Mouse (Mus musculus) hindbrain, embryonic 14.5 days (tissue): ENCODE measurements around the gene Atxn2l. TPM values are rescaled to one million over a fixed set of nuclear protein-coding genes. Genes with fewer than 3 reads are reported as not detected.

ENCODE experiments used
- ATAC-seq: fragments of 200-750 bp; cut with Nextera tagmentation; 2 replicates; pipeline ENCODE4 v1.8.0; 2017; ENCODE audit warnings: moderate number of reproducible peaks, mild to moderate bottlenecking, moderate TSS enrichment, moderate library complexity; ENCODE audit not compliant: low FRiP score
- DNase-seq: peaks from one replicate; pipeline ENCODE4 v3.0.0-alpha.2; 2015; ENCODE audit warnings: low spot score
- H3K27ac ChIP-seq: fragments of 300-500 bp; sonication (generic); 2 replicates; pipeline ENCODE4 v1.5.1; 2014; ENCODE audit warnings: mild to moderate bottlenecking, moderate library complexity
- H3K27me3 ChIP-seq: fragments of 300-500 bp; sonication (generic); 2 replicates; pipeline ENCODE4 v1.6.1; 2014; ENCODE audit warnings: mild to moderate bottlenecking, low read length, mixed read lengths; ENCODE audit not compliant: control insufficient read depth, insufficient read depth
- H3K36me3 ChIP-seq: fragments of 300-500 bp; sonication (generic); replicated peaks from 2 replicates; pipeline ENCODE4 v1.6.1; 2014; ENCODE audit not compliant: control insufficient read depth, insufficient read depth
- H3K4me1 ChIP-seq: fragments of 300-500 bp; sonication (generic); replicated peaks from 2 replicates; pipeline ENCODE4 v1.6.1; 2014; ENCODE audit warnings: antibody characterized with exemption, low read length, mixed read lengths; ENCODE audit not compliant: control insufficient read depth, insufficient read depth
- H3K4me2 ChIP-seq: fragments of 300-500 bp; sonication (generic); replicated peaks from 2 replicates; pipeline ENCODE4 v1.6.1; 2014; ENCODE audit warnings: mild to moderate bottlenecking, moderate library complexity
- H3K4me3 ChIP-seq: fragments of 300-500 bp; sonication (generic); replicated peaks from 2 replicates; pipeline ENCODE4 v1.5.1; 2014; ENCODE audit warnings: mild to moderate bottlenecking, low read length
- H3K9ac ChIP-seq: fragments of 300-500 bp; sonication (generic); 2 replicates; pipeline ENCODE4 v1.6.1; 2014
- H3K9me3 ChIP-seq: fragments of 300-500 bp; sonication (generic); 2 replicates; pipeline ENCODE4 v1.6.1; 2016; ENCODE audit warnings: low read length; ENCODE audit not compliant: control insufficient read depth
- WGBS: fragments of 180-500 bp; shearing (Covaris S2); extraction: QIAGEN DNeasy Blood & Tissue Kit; methylation state at CpG from one replicate; pipeline ENCODE4 v1.1.7; 2014; 5-methylcytosine and 5-hydroxymethylcytosine counted together
- polyA plus RNA-seq: library from polyadenylated mRNA; unstranded; fragments of >200 nt; fragmentation: Nextera tagmentation; extraction: Ambion mirVana; gene quantifications from 2 replicates; pipeline ENCODE4 v1.2.1, GENCODE M21; 2014

The Atxn2l gene
- 72.6 and 73.7 TPM in 2 replicates for polyA plus RNA-seq

GRCm38 (mm10) chr7:126503273-126503878 is at the start of gene Atxn2l:
Gene Atxn2l (minus strand): TSS chr7:126503437.
- no peaks in the 10 kb centered on the region for H3K27me3 ChIP-seq
- peaks cover 11% of the 10 kb centered on the region; the same call in 1 of the 2 replicates for H3K4me1 ChIP-seq
- peak within 1 kb of the TSS; percentile 97 for H3K27ac ChIP-seq
- no peaks in the 10 kb centered on the region for H3K9me3 ChIP-seq
- peak within 1 kb of the TSS; percentile 91 for H3K9ac ChIP-seq
- DNase-seq (peak; percentile 99), ATAC-seq (peak; percentile 89)
- peak within 1 kb of the TSS; percentile 81 for H3K4me3 ChIP-seq
- peaks cover 29% of the 10 kb centered on the region for H3K36me3 ChIP-seq
- 1% methylated on average over 52 of the region's 72 CpGs for WGBS
- H3K4me2 ChIP-seq = peak within 1 kb of the TSS; percentile 71

GRCm38 (mm10) chr7:126545631-126546030 is 42.4 kb upstream of the Atxn2l start:
- Histone ChIP-seq H3K9me3 (no peaks in the 10 kb centered on the region), H3K27ac (no peak overlapping the region), H3K9ac (no peak overlapping the region), H3K36me3 (peaks cover 73% of the 10 kb centered on the region), H3K27me3 (no peaks in the 10 kb centered on the region), H3K4me3 (no peak overlapping the region), H3K4me1 (no peaks in the 10 kb centered on the region), H3K4me2 (no peak overlapping the region)
- 93% methylated on average over 2 of the region's 2 CpGs for WGBS
- DNase-seq (no peak), ATAC-seq (no peak)

GRCm38 (mm10) chr7:126541661-126542060 is 38.4 kb upstream of the Atxn2l start:
- no peak overlapping the region for H3K9ac ChIP-seq
- peaks cover 7% of the 10 kb centered on the region for H3K27me3 ChIP-seq
- WGBS = 81% methylated on average over 1 of the region's 1 CpGs
- ATAC-seq (no peak), DNase-seq (no peak)
- peaks cover 33% of the 10 kb centered on the region for H3K36me3 ChIP-seq
- H3K27ac ChIP-seq = no peak overlapping the region
- no peaks in the 10 kb centered on the region for H3K9me3 ChIP-seq
- H3K4me3 ChIP-seq = no peak overlapping the region
- H3K4me2 ChIP-seq = no peak overlapping the region
- no peaks in the 10 kb centered on the region for H3K4me1 ChIP-seq

GRCm38 (mm10) chr7:126537820-126538585 is 34.8 kb upstream of the Atxn2l start:
- no peak overlapping the region for H3K27ac ChIP-seq
- no peaks in the 10 kb centered on the region for H3K36me3 ChIP-seq
- ATAC-seq (no peak), DNase-seq (no peak)
- H3K4me3 ChIP-seq = no peak overlapping the region
- no peak overlapping the region for H3K4me2 ChIP-seq
- no peaks in the 10 kb centered on the region for H3K9me3 ChIP-seq
- 83% methylated on average over 5 of the region's 5 CpGs for WGBS
- peaks cover 14% of the 10 kb centered on the region for H3K27me3 ChIP-seq
- no peak overlapping the region for H3K9ac ChIP-seq
- no peaks in the 10 kb centered on the region for H3K4me1 ChIP-seq

GRCm38 (mm10) chr7:126536466-126536865 is 33.2 kb upstream of the Atxn2l start:
- DNase-seq = no peak
- no peak for ATAC-seq
- Histone ChIP-seq H3K36me3 (no peaks in the 10 kb centered on the region), H3K4me1 (no peaks in the 10 kb centered on the region), H3K9me3 (no peaks in the 10 kb centered on the region), H3K4me3 (peak overlapping the region; percentile 41), H3K4me2 (peak overlapping the region; percentile 79), H3K27me3 (peaks cover 14% of the 10 kb centered on the region), H3K27ac (no peak overlapping the region), H3K9ac (peak overlapping the region; percentile 56; the same call in 1 of the 2 replicates)
- WGBS = 53% methylated on average over 9 of the region's 9 CpGs

GRCm38 (mm10) chr7:126535766-126536165 is 32.5 kb upstream of the Atxn2l start:
- H3K9me3 ChIP-seq = no peaks in the 10 kb centered on the region
- no peaks in the 10 kb centered on the region for H3K36me3 ChIP-seq
- no peak overlapping the region for H3K27ac ChIP-seq
- peaks cover 14% of the 10 kb centered on the region for H3K27me3 ChIP-seq
- WGBS = 2% methylated on average over 28 of the region's 28 CpGs
- H3K4me3 ChIP-seq = peak overlapping the region; percentile 41
- DNase-seq (peak; percentile 28), ATAC-seq (no peak)
- peak overlapping the region; percentile 56 for H3K9ac ChIP-seq
- no peaks in the 10 kb centered on the region for H3K4me1 ChIP-seq
- H3K4me2 ChIP-seq = peak overlapping the region; percentile 79

GRCm38 (mm10) chr7:126533434-126533833 is 30.2 kb upstream of the Atxn2l start:
- no peak overlapping the region for H3K4me2 ChIP-seq
- no peak for ATAC-seq
- H3K36me3 ChIP-seq = no peaks in the 10 kb centered on the region
- no peak overlapping the region for H3K9ac ChIP-seq
- no peak overlapping the region for H3K4me3 ChIP-seq
- no peak overlapping the region for H3K27ac ChIP-seq
- 74% methylated on average over 1 of the region's 1 CpGs for WGBS
- H3K9me3 ChIP-seq = no peaks in the 10 kb centered on the region
- peaks cover 14% of the 10 kb centered on the region for H3K27me3 ChIP-seq
- no peaks in the 10 kb centered on the region for H3K4me1 ChIP-seq
- no peak for DNase-seq

GRCm38 (mm10) chr7:126528166-126528577 is 24.9 kb upstream of the Atxn2l start:
- WGBS = 3% methylated on average over 1 of the region's 1 CpGs
- H3K36me3 ChIP-seq = no peaks in the 10 kb centered on the region
- ATAC-seq = peak; percentile 27; the same call in 1 of the 2 replicates
- peak; percentile 92 for DNase-seq
- 0 out of 2 replicates have a peak overlapping the region, but pooled peaks have one; percentile 4 for H3K4me2 ChIP-seq
- no peaks in the 10 kb centered on the region for H3K9me3 ChIP-seq
- no peaks in the 10 kb centered on the region for H3K27me3 ChIP-seq
- no peaks in the 10 kb centered on the region for H3K4me1 ChIP-seq
- H3K4me3 ChIP-seq = no peak overlapping the region
- peak overlapping the region; percentile 42; the same call in 1 of the 2 replicates for H3K9ac ChIP-seq
- H3K27ac ChIP-seq = peak overlapping the region; percentile 61

GRCm38 (mm10) chr7:126523316-126523715 is 20.1 kb upstream of the Atxn2l start:
- ATAC-seq (no peak), DNase-seq (no peak)
- H3K27me3 ChIP-seq = 0 out of 2 replicates have a peak, but pooled peaks cover 3% of the 10 kb centered on the region
- H3K4me2 ChIP-seq = no peak overlapping the region
- H3K4me3 ChIP-seq = no peak overlapping the region
- H3K9me3 ChIP-seq = no peaks in the 10 kb centered on the region
- H3K4me1 ChIP-seq = no peaks in the 10 kb centered on the region
- H3K9ac ChIP-seq = no peak overlapping the region
- 81% methylated on average over 3 of the region's 3 CpGs for WGBS
- H3K27ac ChIP-seq = no peak overlapping the region
- no peaks in the 10 kb centered on the region for H3K36me3 ChIP-seq
